Mouse (Mus musculus) megakaryocyte, adult 5-6 weeks (primary cell): ENCODE results near the gene Ccz1. TPM values are rescaled to one million over a fixed set of nuclear protein-coding genes. Genes with fewer than 3 reads are reported as not detected.

Experiments
- ATAC-seq: 2 replicates; pipeline ENCODE4 v1.8.0; 2016; ENCODE audit warnings: mild to moderate bottlenecking, inconsistent platforms; ENCODE audit not compliant: poor library complexity, severe bottlenecking
- total RNA-seq, 2 experiments: library from RNA; stranded (forward) in 1 of 2; stranded (reverse) in 1 of 2; fragments of 153-499, 151-499 nt in 1 of 2; fragments of 221-1000, 200-1000 nt in 1 of 2; gene quantifications; 2 replicates each; pipeline versions ENCODE4 v1.2.3 to v1.2.4; 2015 to 2017

Ccz1 gene
- total RNA-seq, 2 experiments from 2014 or later, result 85.3 to 98.3 TPM

DNA sequence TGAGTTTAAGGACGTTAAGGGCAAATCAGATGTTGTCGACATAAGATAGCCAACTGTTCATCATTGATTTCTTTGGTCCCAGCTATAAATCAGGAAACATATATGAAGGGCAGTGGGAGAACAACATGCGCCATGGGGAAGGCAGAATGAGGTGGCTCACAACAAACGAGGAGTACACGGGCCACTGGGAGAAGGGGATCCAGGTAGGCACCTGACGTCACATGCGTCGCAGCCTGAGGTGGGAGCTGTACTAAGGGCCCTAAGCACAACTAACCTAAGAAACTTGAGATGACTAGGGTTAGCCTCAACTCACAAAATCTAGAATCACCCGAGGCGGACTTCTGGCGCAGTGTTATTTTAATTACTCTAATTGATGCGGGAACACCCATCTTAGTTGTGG, 66.3 kb downstream of the Ccz1 start:
- ATAC-seq, result no peak

DNA sequence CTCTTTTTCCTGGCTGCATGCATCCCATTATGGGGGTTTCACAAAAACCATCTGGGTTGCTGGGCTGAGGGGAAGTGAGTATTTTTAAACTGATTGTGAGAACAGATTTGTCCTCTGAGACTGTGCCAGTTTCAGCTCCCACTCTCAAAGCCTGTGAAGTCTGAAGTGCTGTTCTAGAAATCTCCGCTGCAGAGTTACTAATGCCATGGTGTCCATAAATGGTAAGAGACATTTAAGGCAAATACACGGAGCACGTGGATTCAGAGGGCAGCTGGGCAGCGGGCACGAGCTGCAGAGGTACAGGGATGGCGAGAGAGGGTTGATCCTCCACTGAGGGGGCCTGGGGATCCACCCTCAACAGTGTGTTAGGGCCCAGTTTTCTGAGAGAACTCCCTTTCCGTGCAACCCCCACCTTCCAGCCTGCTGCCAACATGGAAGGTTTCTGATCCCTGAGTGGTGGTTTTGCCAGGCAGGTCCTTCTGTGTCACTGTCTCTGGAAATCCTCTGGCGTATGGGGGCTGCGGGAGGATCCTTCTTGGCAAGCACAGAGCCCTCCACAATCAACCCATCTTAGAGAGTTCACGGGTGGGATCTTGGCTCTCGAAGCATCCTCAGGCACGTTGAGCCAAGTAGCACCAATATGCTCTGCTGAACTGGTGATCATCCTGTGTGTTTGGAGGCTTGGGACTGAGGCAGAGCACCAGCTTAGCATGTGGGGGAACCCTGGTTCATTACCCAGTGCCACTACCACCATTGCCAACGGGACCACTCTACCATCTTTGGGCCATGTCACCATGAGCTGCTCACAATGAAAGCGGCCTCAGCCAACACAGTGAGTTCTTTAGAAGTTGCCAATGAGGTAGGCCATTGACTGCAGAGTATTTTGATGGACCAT, 71.2 kb downstream of the Ccz1 start:
- no peak for ATAC-seq

DNA sequence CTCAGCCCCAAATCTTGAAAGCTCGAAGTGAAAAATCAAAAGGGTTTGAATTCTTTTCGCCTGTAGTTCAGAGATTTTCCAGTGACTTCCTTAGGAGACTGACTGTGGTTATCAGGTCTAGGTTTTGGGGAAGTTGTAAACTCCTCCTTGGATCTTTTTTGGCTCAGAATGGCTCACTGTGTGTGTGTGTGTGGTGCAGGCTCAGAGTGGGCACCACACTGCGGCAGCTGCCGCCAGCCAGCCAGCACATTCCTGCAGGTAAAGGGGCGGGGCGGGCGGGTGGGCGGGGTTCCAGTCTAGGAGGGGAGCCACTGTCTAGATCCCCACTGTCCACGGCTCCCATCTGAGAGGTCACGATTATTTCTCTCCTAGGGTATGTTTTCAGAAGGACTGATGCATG, 73.1 kb downstream of the Ccz1 start:
- ATAC-seq, result no peak

Other genes with a start within 250 kb of the Ccz1 start
- 26.5 and 31.4 TPM in 2 replicates for gene Eif2ak1, start 197.1 kb downstream of the Ccz1 start, total RNA-seq (2015)
- gene Eif2ak1, start 197.1 kb downstream of the Ccz1 start, total RNA-seq (2017), result 49.0 and 58.6 TPM in 2 replicates
- not detected in 2 replicates for gene Ankrd61, start 117.2 kb downstream of the Ccz1 start, total RNA-seq (2015)
- gene Ankrd61, start 117.2 kb downstream of the Ccz1 start, total RNA-seq (2017), result not detected in 2 replicates
- gene Aimp2, start 105.0 kb downstream of the Ccz1 start, total RNA-seq (2015), result 24.9 and 27.5 TPM in 2 replicates
- gene Aimp2, start 105.0 kb downstream of the Ccz1 start, total RNA-seq (2017), result 34.2 and 45.4 TPM in 2 replicates
- gene Pms2, start 104.9 kb downstream of the Ccz1 start, total RNA-seq (2015), result 10.3 and 16.6 TPM in 2 replicates
- gene Pms2, start 104.9 kb downstream of the Ccz1 start, total RNA-seq (2017), result 17.7 and 35.3 TPM in 2 replicates
- gene Gm42421, start 86.7 kb downstream of the Ccz1 start, total RNA-seq (2015), result not detected in 2 replicates
- gene Gm42421, start 86.7 kb downstream of the Ccz1 start, total RNA-seq (2017), result 0.84 TPM in 1 of 2 replicates, not detected in the other
- gene Rsph10b, start 81.8 kb downstream of the Ccz1 start, total RNA-seq (2015), result 0.46 TPM in 1 of 2 replicates, not detected in the other
- 0.33 TPM in 1 of 2 replicates, not detected in the other for gene Rsph10b, start 81.8 kb downstream of the Ccz1 start, total RNA-seq (2017)
- gene Ocm, start 11.8 kb upstream of the Ccz1 start, total RNA-seq (2015), result 0.36 TPM in 1 of 2 replicates, not detected in the other
- gene Ocm, start 11.8 kb upstream of the Ccz1 start, total RNA-seq (2017), result not detected in 2 replicates
- 13.4 and 15.3 TPM in 2 replicates for gene Lmtk2, start 85.6 kb upstream of the Ccz1 start, total RNA-seq (2015)
- 11.8 and 16.6 TPM in 2 replicates for gene Lmtk2, start 85.6 kb upstream of the Ccz1 start, total RNA-seq (2017)
- gene Bhlha15, start 175.4 kb upstream of the Ccz1 start, total RNA-seq (2015), result 0.07 and 0.16 TPM in 2 replicates
- gene Bhlha15, start 175.4 kb upstream of the Ccz1 start, total RNA-seq (2017), result 0.07 TPM in 1 of 2 replicates, not detected in the other
- 6.0 and 9.8 TPM in 2 replicates for gene Tecpr1, start 208.7 kb upstream of the Ccz1 start, total RNA-seq (2015)
- 8.0 and 13.0 TPM in 2 replicates for gene Tecpr1, start 208.7 kb upstream of the Ccz1 start, total RNA-seq (2017)
- gene Bri3, start 229.6 kb upstream of the Ccz1 start, total RNA-seq (2015), result 86.8 and 91.0 TPM in 2 replicates
- gene Bri3, start 229.6 kb upstream of the Ccz1 start, total RNA-seq (2017), result 20.1 and 33.8 TPM in 2 replicates